Mouse (Mus musculus) heart, adult 9 months (tissue): Measurements from ENCODE around the gene Pmepa1.

Experiments used
- DNase-seq, 2 experiments: peaks; one replicate each; pipeline ENCODE4 v3.0.0; 2022; ENCODE audit warnings: low spot score in 2 of 2

Pmepa1 gene

DNA sequence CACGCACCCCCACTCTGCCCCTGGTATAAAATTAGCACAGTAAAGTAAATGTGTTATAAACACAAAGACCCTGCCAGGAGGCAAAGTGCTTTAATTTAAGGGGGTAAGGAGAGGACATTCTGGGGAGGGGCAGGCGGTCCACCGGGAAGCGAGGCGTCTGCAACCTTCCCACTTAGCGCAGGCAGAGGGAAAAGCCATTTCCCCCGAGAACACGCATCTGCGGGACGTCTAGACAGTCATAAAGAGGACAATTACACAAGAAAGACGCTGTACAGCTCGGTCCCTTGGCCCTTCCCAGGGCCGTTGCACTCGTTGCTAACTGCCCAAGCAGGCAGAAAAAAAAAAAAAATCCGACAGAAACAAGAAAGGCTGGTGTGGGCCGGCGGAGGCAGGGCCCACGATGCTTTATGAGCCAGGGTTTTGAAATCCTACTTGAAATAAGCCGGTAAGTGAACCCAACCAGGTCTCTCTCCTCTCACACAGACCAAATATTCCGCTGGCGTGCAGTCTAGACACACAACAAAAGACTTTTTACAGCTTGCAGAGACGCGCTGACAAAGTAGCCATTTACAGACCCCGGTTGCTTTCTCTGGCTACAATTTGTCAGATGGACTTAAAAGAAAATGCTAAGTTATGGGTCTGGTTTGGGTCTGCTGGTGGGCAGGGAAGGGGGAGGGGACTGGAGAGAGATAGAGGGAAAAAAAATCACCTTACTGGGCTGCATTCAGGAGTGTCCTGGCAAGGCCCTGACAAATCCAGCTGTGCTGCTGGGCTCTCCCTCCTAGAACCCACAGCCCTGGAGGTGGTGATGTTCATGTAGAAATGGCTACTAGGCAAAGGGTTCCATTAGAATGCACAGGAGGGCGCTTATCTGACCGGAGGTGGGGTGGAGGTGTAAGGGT lies 22.3 kb downstream of the Pmepa1 start:
- no peak for DNase-seq

DNA sequence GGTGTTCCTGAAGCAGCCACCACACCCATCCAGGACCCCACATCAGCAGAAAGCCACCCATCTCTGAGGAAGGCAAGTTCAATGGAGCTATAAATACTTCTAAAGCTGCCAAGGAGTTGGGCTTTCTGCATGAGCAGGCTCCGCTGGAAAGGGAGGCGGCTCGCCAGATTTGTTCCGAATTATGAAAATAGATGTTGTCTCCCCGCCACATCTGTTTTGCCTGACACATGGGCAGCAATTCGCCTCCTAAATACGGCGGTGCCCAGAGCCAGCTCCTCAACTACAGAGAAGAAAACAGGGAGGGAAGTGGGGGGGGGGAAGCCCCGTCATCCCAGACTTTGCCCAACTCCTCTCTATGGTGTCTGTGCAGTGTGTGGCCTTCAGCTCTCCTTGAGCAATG lies 24.7 kb downstream of the Pmepa1 start:
- DNase-seq, result no peak

DNA sequence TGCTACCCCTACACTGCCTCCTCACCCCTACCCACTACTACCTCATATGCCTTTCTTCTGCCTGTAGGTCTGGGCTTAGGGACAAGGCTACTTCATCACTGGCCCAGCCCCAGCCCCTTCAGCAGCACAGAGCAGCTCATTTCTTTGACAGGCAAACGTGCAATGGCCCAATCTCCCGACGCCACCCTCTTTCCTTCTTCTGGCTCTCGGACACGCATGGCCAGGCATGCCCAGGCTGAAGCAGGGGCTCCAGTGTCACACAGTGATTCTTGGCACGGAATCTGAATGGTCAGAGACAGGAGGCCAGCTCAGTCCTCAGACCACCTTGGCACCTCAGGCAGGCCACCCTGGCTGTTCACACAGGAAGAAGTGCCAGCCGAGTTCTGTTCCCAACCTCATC lies 25.2 kb downstream of the Pmepa1 start:
- no peak for DNase-seq

DNA sequence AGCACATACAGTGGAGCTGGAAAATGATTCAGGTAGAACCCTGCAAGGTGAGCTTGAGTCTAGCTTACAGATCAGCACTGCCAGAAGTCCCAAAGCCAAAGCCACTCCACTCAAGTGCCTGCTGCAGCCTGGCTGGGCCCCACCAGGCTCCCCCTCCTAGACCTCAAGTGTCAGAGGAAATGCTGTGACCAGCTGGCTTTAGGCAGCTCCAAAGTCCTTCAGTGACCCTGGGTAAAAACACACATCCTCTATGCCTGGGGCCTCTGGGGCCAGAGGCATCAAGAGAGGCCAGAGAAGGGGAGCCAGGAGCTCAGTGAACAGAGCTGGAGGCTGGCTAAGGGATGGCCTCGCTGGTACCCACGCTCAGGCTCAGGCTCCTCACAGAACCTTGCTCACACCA lies 25.9 kb downstream of the Pmepa1 start:
- DNase-seq, result peak in 1 of 2 experiments; percentile 59

DNA sequence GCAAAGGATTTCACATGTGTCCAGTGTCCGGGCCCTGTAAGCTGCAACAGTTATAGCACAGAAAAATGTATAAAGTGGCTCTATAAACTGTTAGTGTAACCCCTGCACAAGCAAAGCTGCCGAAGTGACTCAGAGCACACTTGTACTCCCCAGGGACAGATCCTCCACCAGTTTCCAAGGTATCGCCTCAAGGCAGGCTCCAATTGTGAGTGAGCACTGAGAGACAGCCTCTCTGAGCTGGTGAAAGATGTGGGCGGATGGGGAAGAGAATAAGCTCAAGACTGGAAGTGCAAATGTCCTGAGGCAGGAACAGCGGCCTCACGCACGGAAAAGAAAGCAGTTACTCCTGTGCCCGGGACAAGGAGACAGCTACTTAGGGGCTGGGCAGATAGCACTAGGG lies 26.4 kb downstream of the Pmepa1 start:
- DNase-seq, result no peak

DNA sequence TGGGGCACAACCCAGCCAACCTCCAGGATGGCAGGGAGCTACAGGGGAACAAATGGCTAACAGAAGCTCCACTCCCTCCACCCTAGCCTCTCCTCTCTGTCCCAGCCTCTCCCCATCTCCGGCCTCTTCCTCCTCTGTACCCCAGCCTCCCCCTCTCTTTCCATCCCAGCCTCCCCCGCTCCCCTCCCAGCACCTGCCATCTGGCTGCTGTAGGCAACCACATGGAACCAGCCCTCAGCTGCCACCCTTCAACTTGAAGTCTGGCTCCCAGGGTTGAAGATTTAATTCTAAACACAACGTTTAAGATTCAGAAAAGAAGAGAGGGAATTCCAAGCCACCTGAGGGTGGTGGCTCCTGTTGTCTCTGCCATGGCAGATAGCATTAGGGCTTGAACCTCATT lies 26.9 kb downstream of the Pmepa1 start:
- no peak for DNase-seq

DNA sequence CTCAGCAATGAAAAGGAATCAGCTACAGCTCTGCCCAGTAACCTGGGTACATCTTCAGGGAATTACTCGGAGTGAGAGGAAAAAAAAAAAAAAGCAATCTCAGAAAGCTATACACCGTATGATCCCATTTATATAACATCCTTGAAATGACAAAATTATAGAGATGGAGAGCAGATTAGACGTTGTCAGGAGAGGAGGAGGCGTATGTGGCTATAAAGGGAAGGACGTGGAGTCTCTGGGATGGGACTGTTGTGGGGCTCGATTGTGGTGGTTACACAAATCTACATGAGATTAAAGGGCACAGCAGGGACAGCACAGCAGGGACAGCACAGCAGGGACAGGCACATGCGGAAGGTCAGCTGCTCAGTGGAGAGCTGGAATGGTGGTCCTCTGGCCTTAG lies 27.5 kb downstream of the Pmepa1 start:
- DNase-seq, result no peak

DNA sequence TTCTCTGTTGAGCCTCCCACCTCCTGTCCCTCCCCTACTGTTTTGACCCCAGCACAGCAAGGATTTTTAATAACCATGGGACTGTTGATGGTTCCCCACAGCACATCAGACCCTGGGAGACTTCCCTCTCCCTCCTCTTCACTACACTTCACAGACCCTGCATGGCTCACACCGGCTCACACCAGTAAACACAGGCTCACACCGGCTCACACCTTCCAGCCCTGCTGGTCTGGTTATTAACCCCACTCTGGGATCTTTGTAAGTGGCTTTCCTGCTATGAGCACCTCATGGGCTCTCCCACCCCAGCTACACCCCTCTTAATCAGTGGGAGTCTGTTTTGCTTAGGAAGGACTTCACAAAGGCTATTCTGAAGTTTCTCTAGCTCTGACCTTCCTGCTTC lies 28.4 kb downstream of the Pmepa1 start:
- no peak for DNase-seq

DNA sequence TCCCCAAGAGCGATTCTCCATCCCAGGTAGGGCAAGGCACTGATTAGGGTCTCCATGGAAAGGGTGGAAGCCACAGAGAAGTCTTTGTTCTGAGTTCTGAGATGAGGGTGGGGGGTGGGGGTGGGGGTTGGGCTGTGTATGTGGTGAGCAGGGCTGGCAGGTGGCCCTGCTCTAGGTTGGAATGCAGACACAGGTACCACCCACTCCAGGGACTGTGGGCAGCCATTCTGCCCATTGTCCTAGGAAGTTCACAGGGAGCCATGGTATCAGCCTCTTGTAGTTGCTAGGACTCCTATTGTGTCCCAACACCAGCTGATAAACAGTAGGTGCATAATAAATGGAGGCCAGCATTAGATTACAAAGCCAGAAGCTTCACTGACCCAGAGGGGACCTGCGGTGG lies 29.1 kb downstream of the Pmepa1 start:
- DNase-seq, result no peak

DNA sequence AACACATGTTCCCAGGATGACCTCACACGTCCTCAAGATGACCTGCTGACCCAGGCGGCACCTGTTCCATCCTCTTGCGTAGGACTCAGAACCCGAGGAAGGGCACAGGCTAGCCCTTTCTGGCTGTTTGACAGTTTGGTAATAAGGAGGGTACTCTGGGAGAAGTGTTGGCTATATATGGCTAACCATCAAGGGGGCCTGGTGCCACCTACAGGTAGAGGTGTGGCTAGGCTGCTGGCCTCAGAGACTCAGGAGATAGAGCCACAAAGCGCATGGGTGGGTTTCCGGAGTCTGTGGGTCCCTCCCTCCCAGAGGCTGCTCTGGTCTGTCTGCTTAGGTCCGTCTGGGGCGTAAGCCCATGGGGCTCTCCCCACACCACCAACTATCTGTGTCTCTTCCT lies 29.6 kb downstream of the Pmepa1 start:
- DNase-seq, result no peak

DNA sequence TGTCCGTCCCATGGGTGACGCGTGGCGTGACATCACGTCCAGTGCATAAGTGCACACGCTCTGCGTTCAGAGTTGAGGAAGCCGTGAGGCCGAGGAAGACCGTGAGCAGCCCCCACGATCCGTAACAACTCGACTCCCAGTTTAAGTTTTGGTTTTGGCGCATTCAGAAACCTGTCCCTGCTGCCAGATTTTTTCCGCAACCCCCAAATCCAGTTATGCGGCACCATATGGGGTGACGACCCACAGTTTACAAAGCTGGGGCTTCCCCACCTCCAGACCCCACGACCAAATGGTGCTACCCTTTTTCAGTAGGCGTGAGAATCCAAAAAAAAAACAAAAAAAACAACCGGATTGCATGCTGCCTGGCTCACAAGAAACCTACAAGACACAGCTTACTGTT lies 31.1 kb downstream of the Pmepa1 start:
- no peak for DNase-seq

DNA sequence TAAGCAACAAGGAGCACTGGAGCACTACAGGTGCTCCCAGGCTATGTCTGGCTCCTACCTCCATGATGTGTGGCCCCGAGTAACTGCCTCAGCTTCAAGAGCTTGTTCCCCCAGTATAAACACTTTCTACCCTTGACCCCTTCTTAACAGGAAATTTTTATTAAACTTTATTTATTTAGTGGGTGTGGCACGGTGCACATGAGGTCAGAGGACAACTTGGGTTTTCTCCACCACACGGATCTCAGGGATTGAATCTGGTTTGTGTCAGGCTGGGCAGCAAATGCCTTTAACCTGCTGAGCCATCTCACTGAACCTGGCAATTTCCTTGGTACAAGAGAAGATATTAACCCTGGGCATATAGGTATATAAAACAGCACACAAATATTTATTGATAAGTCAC lies 32.2 kb downstream of the Pmepa1 start:
- DNase-seq, result no peak

DNA sequence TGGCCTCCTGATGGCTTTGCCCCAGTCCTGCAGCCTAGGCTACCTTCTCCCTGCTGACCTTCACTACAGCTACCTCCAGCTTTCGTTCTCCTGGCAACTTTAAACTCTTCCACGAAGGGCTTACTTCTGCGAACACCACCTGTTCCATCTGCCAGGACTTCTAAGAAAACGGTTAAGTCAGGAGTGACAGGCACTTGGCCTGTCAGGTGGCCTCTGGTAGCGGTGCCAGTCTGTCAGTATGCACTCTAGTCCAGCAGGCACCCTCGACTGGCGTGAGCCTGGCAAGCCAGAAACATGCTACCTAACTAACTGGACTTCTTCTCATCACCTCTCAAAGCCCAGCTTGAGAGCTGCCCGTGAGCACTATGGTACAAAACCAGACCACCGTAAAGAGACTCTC lies 32.7 kb downstream of the Pmepa1 start:
- DNase-seq, result no peak

DNA sequence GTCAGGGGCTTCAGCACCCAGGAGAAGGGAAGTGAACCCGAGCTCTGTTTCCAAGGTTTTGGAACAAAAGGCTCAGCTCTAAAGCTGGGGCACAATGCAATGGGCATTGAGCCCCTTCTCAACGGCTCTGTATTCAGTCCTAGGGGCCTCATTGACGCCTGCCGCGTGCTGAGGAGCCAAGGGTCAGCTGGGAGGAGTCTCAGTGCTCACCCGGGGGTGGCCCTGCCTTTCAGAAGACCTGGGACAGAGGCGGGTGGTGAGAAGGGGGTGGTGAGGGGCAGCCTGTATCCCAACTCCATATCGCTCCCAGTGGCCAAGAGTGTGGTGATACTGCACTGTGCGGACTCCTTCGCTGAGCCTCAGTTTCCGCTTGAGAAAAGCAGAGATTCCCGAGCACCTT lies 33.5 kb downstream of the Pmepa1 start:
- no peak for DNase-seq

DNA sequence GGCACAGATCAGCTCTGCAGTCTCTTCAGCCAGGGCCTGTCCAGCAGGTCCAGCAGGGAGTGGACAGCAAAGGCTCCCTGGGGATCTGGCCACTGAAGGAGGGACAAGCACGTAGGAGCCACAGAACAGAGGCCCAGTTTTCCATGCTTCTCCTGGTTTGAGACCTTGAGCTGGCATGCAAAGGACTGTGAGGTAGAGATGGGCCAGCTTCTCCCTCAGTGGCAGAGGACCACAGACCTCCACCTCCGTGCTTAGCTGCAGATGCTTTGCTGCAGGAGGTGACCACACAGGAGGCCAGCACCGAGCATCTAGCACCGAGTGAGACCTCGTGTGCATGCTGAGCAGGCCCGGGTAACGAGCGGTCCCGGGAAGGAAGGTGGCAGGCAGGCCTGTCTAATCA lies 35.6 kb downstream of the Pmepa1 start:
- DNase-seq, result no peak

DNA sequence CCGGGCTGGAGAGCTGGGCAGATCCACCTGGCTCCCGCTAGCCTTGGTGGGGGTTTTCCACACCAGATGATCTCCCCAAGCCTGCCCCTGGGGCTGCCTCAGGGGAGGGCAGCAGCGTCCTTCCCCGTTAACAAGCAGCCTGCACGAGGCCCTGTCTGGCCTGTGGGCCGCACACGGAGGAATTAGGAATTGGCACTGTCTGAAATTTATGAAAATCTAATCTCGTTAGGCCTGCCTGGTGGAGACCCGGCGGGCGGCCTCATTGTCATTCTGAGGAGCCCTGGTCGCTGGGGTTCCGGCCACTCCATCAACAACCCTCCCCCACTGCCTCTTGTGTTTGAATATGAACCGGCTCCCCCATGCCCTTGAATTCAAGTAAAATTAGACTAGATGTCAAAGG lies 37.8 kb downstream of the Pmepa1 start:
- no peak for DNase-seq

DNA sequence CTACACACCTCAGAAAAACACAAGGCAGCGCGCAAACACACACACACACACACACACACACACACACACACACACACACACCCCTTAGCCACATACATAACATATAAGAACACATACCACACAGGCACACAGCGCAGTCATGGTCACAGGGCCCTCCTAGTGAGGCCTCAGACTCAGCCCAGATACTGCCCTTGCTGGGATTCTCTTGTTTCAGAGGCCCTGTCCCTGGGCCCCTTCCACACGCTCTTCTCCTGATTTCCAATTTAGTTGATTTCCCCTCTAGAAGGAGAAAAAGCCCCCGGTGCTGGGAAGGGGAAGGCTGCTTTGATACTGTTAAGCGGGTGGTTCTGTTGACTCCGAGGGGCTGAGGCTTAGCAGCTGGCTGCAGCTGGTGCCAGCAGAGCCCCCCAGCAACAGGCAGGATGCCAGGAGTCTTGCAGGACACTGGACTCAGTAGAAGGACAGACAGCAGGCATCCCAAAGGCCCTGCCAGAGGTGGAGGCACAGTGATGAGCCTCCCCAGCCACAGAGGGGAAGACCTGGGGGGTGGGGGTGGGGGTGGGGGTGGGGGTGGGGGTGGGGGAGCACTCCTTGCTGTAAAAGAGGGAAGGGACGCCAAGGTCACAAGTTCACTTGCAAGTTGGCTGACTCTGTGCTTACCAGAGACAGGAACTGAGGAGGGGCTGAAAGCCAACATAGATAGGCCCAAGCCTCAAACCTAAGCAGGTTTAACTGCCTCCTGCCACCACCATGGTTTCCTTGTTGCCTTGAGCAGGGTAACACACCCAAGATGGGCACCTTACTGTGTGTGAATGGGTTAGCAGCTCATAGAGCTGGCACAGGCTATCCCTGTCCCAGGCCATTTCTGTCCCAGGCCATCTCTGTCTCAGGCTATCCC lies 40.6 kb downstream of the Pmepa1 start:
- DNase-seq, result no peak

DNA sequence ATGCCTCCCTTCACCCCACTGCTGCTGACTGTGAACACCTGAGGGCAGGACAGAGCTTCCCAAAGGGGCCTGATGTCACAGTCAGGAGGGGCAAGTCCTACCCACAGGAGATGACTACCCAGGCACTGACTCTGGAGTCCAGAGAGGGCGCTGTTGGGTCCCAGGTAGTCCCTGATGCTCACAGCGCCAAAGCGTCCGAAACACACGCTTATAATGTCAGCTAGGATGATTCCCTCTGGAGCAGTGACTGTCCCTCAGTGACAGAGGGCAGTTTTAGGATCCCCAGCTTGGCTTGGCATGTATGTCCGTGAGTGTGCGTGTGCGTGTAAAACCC lies 43.6 kb downstream of the Pmepa1 start:
- DNase-seq, result no peak

DNA sequence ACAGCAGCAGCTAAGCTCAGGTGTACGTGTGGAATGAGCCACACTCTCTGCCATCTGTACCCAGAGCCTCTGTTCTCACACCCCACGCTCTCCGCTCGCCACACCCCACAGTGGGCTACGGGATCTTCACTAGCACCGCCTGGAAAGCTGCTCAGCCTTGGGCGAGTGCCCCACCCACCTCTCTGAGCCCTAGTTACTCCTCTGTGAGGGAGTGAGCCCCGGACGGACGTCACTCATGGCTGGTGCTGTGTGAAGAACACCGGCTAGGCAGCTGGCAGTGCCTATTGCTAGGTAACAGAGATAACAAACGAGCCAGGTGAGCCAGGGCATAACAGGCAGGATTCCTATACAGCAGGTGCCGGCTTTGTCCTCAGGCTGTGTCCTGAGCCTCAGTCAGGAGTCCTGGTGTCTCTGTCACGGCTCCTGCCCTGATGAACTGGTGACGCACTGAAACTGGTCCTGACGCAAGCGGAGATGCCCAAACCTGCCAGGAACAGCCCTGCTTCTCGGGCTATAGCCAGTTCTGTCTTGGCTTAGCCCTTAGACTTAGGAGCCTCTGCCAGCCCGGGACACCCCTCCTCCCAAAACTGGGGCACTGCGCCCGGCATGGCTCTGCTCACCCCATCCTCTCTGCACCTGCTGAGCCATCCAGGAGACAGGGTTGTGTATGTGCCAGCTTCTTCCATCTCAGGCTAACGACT lies 44.1 kb downstream of the Pmepa1 start:
- DNase-seq, result no peak

DNA sequence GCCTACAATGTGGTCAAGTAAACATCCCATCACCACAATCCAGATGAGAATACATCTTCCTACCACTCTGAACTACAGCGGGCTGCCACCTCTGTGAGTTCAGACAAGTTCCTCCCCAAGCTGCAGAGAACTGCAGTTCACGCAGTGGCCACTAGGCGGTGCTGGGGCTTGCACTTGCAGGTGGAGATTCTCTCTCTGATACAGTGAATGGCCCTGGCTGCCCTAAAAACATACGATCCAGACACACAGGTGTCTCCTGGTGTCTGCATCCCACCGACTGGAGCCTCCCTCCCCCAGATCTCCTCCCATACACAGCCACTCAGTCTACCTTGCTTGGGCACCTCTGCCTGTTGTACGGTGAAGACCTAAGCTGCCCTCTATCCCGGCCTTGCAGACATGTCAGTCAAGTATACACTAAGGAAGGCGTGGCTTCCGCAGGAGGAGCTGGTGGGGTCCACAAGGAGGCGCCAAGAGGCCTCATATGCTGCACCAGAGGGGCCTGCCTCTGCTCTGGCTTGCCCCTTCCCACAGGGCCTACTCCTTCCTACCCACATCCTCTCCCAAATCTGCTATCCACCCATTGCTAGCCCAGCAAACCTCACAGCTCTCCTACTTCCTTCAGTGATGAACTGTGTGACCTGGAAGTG lies 46.6 kb downstream of the Pmepa1 start:
- DNase-seq, result peak; percentile 57 to 83

DNA sequence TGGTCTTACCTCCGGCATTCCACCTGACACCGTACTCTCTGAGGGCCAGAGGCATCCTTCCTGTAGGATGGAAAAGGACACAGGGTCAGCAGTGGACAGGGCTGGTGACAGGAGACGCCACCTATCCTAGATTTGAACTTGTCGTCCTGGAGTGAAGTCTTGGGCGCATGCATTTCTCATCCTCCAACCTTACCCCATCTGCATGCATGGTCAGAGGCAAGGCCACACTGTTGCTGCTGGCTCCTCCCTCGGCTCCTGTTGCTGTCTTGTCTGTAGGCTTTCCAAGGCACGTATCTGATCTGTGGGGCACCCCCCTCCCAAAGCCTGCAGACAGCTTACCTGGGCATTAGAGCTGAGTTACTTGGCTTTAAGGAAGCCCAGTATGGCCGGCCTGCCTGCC lies 47.8 kb downstream of the Pmepa1 start:
- DNase-seq, result no peak

DNA sequence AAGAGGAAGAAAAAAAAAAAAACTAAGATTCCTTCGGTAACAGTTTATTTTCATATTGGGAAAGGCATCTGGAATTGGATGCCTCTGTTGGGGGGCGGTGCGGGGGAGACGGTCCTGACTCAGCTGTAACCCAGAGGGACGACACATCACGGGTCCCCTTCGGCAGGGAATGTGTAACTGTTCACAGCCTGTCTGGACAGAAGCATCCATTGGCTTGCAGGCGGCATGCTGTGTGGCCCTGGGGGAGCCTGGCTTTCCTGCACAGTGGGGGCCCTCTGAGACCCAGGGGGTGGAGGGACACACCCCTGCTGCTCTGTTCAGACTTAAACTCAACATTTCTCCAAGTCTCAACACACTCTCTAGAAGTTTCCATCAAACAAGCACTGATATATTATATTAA lies 49.5 kb downstream of the Pmepa1 start:
- DNase-seq, result no peak
